Mouse (Mus musculus) cortical plate, adult 2 months (tissue): ENCODE results near the gene 5330417C22Rik.

Experiments
- CTCF ChIP-seq: fragments of 200-500 bp; IDR thresholded peaks from 2 replicates; pipeline ENCODE4 v1.5.1; 2011; ENCODE audit warnings: mild to moderate bottlenecking, control low read depth, low read length; ENCODE audit not compliant: insufficient read depth; ENCODE audit errors: extremely low read depth
- POLR2A ChIP-seq: fragments of 200-500 bp; IDR thresholded peaks from 2 replicates; pipeline ENCODE4 v1.6.1; 2011; ENCODE audit warnings: mild to moderate bottlenecking, low read length, control low read depth; ENCODE audit not compliant: insufficient read depth; ENCODE audit errors: extremely low read depth

DNA sequence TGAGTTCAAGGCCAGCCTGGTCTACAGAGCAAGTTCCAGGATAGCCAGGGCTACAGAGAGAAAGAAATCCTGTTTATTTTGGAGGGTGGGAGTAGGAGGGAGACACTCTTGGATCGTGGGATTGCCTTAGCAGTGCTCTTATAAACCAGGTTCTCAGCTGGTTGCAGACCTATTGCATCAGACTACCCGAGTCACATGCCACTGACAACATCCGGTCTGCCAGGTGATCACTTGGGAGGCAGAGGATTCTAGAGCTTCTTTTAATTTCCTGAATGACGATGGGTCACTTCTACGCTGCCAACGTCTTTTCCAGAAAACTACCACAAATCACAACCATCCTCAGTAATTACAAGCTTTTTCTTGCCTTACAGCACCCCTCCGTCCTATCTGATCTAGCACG, 92.3 kb downstream of the 5330417C22Rik start:
- TF ChIP-seq CTCF (no peak), POLR2A (no peak)
